Mouse (Mus musculus) olfactory bulb, adult 2 months (tissue): ENCODE measurements around the gene Akap6.
"Not testable (repeated sequence)": the region's sequence is repeated elsewhere in the genome, so short reads cannot be mapped to it uniquely, and the experiment has no call there.

ENCODE experiments used
- CTCF ChIP-seq: fragments of 200-500 bp; IDR thresholded peaks from 2 replicates; pipeline ENCODE4 v1.5.1; 2012; ENCODE audit warnings: low read depth, mild to moderate bottlenecking, low read length, moderate library complexity; ENCODE audit not compliant: insufficient read depth
- POLR2A ChIP-seq: fragments of 200-500 bp; IDR thresholded peaks from 2 replicates; pipeline ENCODE4 v1.6.1; 2012; ENCODE audit warnings: mild to moderate bottlenecking, low read depth, low read length, moderate library complexity; ENCODE audit not compliant: insufficient read depth

DNA sequence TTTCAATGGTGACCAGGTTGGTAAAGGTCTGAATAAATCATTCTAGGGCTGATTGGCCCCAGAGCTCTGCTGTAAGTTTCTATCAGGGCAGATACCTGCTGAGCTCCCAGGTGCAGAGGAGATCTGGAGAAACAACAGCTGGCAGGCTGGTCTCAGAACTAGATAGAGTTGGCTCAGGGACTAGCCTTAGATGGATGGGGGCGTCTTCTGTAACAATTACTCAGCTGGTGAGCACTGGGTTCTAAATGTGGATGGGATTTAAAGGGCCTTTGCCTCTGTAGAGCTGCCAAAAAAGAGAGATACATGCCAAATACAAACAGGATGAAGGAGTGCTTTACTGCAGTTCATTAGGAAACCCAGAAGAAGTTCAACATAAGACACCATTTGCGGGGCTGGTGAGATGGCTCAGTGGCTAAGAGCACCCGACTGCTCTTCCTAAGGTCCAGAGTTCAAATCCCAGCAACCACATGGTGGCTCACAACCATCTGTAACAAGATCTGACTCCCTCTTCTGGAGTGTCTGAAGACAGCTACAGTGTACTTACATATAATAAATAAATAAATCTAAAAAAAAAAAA, 24.9 kb downstream of the Akap6 start:
- TF ChIP-seq CTCF, POLR2A: not testable (repeated sequence)
